ENCODE assay signal across 27 mouse cellular contexts in the genomic region with DNA sequence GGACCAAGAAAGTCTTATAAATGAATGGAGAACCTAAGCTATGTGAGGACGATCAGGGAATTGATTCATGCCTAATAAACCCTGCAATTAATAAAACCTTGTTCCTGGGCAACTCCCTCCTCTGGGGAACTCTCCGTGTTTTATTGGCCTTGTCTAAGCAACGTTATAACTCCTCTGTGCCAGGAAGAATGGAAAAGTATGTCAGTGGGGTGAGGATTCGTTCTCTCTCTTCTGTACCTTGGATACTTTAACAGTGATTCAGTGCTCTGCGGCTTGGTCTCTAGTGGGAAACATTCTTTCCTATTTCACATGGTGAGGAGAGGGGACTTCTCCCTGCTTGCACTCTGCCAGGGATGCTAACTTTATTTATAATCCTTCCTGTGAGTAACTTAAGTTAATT.
DNase-seq lines count a peak whose midpoint lies in the region; ATAC-seq and TF ChIP-seq lines count a peak whose summit lies in the region.
"Had no signal": no experiment of that assay in that cellular context is flagged by ENCODE, and none has a peak within 500 bp of the region (broad histone marks: within the 10 kb centered on the region; RNA-seq: fewer than 3 reads in every experiment).

No protein-coding gene starts in this region.

- no peaks in the 10 kb centered on the region for H3K27me3 ChIP-seq in kidney, embryonic 14.5 days (ENCODE audit: control insufficient read depth, insufficient read depth, low read length)
- H3K27me3 ChIP-seq in limb, embryonic 14.5 days (ENCODE audit: control insufficient read depth, insufficient read depth, low read length) = no peaks in the 10 kb centered on the region
- H3K27me3 ChIP-seq in limb, embryonic 10.5 days (ENCODE audit: low read depth, poor library complexity, severe bottlenecking) = no peaks in the 10 kb centered on the region
- no peaks in the 10 kb centered on the region for H3K27me3 ChIP-seq in testis, adult 2 months (ENCODE audit: control insufficient read depth, insufficient read depth, low read length)
- H3K27me3 ChIP-seq: embryonic facial prominence, embryonic 13.5 days; forebrain, embryonic 12.5 days; forebrain, embryonic 15.5 days; heart, embryonic 12.5 days; heart, embryonic 15.5 days had no signal

- H3K4me1 ChIP-seq in kidney, embryonic 14.5 days (ENCODE audit: control insufficient read depth, insufficient read depth, low read length) = no peaks in the 10 kb centered on the region
- H3K4me1 ChIP-seq in limb, embryonic 14.5 days (ENCODE audit: control insufficient read depth, insufficient read depth, low read length) = peaks cover 6% of the 10 kb centered on the region
- 0 out of 2 replicates have a peak, but pooled peaks cover 4% of the 10 kb centered on the region for H3K4me1 ChIP-seq in limb, embryonic 10.5 days
- no peaks in the 10 kb centered on the region for H3K4me1 ChIP-seq in testis, adult 2 months (ENCODE audit: control insufficient read depth, insufficient read depth, low read length)
- H3K4me1 ChIP-seq: forebrain, embryonic 12.5 days; forebrain, embryonic 15.5 days; heart, embryonic 12.5 days; heart, embryonic 15.5 days; hindbrain, embryonic 10.5 days had no signal

- no peak for TF ChIP-seq CTCF in testis, adult 2 months (IDR thresholded peaks at IDR 0.05; ENCODE audit: control insufficient read depth, insufficient read depth, insufficient replicate concordance, low read depth, low read length)

- peak; percentile 35; the same call in 1 of the 2 replicates for ATAC-seq in kidney, embryonic 14.5 days (ENCODE audit: low FRiP score, low TSS enrichment)
- ATAC-seq in limb, embryonic 14.5 days (ENCODE audit: low FRiP score, low read depth) = no peak
- ATAC-seq: activated CD4-positive, CD25-positive, alpha-beta regulatory T cell, adult 4 months; forebrain, embryonic 15.5 days had no signal

- no peak overlapping the region for H3K4me2 ChIP-seq in kidney, embryonic 14.5 days (replicated peaks; ENCODE audit: low read depth, low read length)
- no peak overlapping the region for H3K4me2 ChIP-seq in limb, embryonic 14.5 days (replicated peaks; ENCODE audit: low read depth, low read length, severe bottlenecking)
- H3K4me2 ChIP-seq: embryonic facial prominence, embryonic 13.5 days; forebrain, embryonic 12.5 days; forebrain, embryonic 15.5 days; heart, embryonic 12.5 days; heart, embryonic 15.5 days had no signal

- H3K9ac ChIP-seq in kidney, embryonic 14.5 days (ENCODE audit: low read depth, low read length) = no peak overlapping the region
- no peak overlapping the region for H3K9ac ChIP-seq in limb, embryonic 14.5 days (ENCODE audit: low read depth, low read length, severe bottlenecking)
- H3K9ac ChIP-seq: embryonic facial prominence, embryonic 13.5 days; forebrain, embryonic 12.5 days; forebrain, embryonic 15.5 days; heart, embryonic 12.5 days; heart, embryonic 15.5 days had no signal

- no peak overlapping the region for H3K27ac ChIP-seq in kidney, embryonic 14.5 days (ENCODE audit: low read depth, low read length)
- H3K27ac ChIP-seq in limb, embryonic 14.5 days (replicated peaks; ENCODE audit: low read depth, low read length) = no peak overlapping the region
- H3K27ac ChIP-seq in limb, embryonic 10.5 days = no peak overlapping the region
- H3K27ac ChIP-seq in testis, adult 2 months (ENCODE audit: control insufficient read depth, insufficient read depth, low read depth, low read length) = 0 out of 2 replicates have a peak overlapping the region, but pooled peaks have one; percentile 4
- H3K27ac ChIP-seq: embryonic facial prominence, embryonic 10.5 days; embryonic facial prominence, embryonic 13.5 days; forebrain, embryonic 12.5 days; forebrain, embryonic 15.5 days; heart, embryonic 15.5 days; hindbrain, embryonic 10.5 days had no signal

- H3K4me3 ChIP-seq in kidney, embryonic 14.5 days (ENCODE audit: low read length) = no peak overlapping the region
- no peak overlapping the region for H3K4me3 ChIP-seq in limb, embryonic 14.5 days (replicated peaks; ENCODE audit: low read length)
- no peak overlapping the region for H3K4me3 ChIP-seq in limb, embryonic 10.5 days
- H3K4me3 ChIP-seq in testis, adult 2 months (ENCODE audit: control insufficient read depth, low read depth, low read length) = no peak overlapping the region; the same call in 1 of the 2 replicates
- H3K4me3 ChIP-seq: embryonic facial prominence, embryonic 10.5 days; embryonic facial prominence, embryonic 13.5 days; erythroblast, embryonic 14.5 days; forebrain, embryonic 12.5 days; forebrain, embryonic 15.5 days; heart, embryonic 12.5 days; heart, embryonic 15.5 days; hindbrain, embryonic 10.5 days had no signal

- TF ChIP-seq POLR2A in limb, embryonic 14.5 days (IDR thresholded peaks at IDR 0.05; ENCODE audit: borderline replicate concordance, extremely low read depth, insufficient read depth, insufficient read length) = no peak
- TF ChIP-seq POLR2A in testis, adult 2 months (IDR thresholded peaks at IDR 0.05; ENCODE audit: control insufficient read depth, low read depth, low read length) = no peak

- DNase-seq in kidney, postnatal 10 days = no peak
- peak; percentile 3 for DNase-seq in limb, embryonic 14.5 days (ENCODE audit: low spot score)
- no peak for DNase-seq in limb, embryonic 10.5 days (ENCODE audit: low spot score)
- no peak for DNase-seq in testis, postnatal 10 days (ENCODE audit: low spot score)
- DNase-seq in urinary bladder, adult 2 months (ENCODE audit: low spot score) = no peak
- DNase-seq: adrenal gland, adult 8-10 months; adrenal gland, postnatal 25 days; cerebellum, adult 11-12 months; cerebellum, adult 8-10 months; cerebellum, postnatal 10 days; cerebellum, postnatal 36 days; embryo, embryonic 11 days; gastrocnemius, postnatal 25 days; heart, adult 18-20 months; heart, postnatal 10 days; heart, postnatal 36 days had no signal

- WGBS in kidney, embryonic 14.5 days = 30% methylated on average over 5 of the region's 5 CpGs
- 20% methylated on average over 5 of the region's 5 CpGs for WGBS in limb, embryonic 14.5 days
- 70% methylated on average over 5 of the region's 5 CpGs for WGBS in limb, embryonic 10.5 days

- no peaks in the 10 kb centered on the region for H3K36me3 ChIP-seq in kidney, embryonic 14.5 days (ENCODE audit: control insufficient read depth, insufficient read depth, low read length)
- no peaks in the 10 kb centered on the region for H3K36me3 ChIP-seq in limb, embryonic 14.5 days (ENCODE audit: control insufficient read depth, insufficient read depth, low read length)
- no peaks in the 10 kb centered on the region for H3K36me3 ChIP-seq in limb, embryonic 10.5 days
- H3K36me3 ChIP-seq in testis, adult 2 months (ENCODE audit: control insufficient read depth, insufficient read depth, low read length) = no peaks in the 10 kb centered on the region
- H3K36me3 ChIP-seq: embryonic facial prominence, embryonic 10.5 days; embryonic facial prominence, embryonic 13.5 days; forebrain, embryonic 12.5 days; forebrain, embryonic 15.5 days; heart, embryonic 12.5 days; heart, embryonic 15.5 days; hindbrain, embryonic 10.5 days had no signal

- no peaks in the 10 kb centered on the region for H3K9me3 ChIP-seq in kidney, embryonic 14.5 days (ENCODE audit: control insufficient read depth, low read length)
- H3K9me3 ChIP-seq in limb, embryonic 14.5 days (ENCODE audit: control insufficient read depth, low read length) = no peaks in the 10 kb centered on the region
- no peaks in the 10 kb centered on the region for H3K9me3 ChIP-seq in limb, embryonic 10.5 days (replicated peaks)
- H3K9me3 ChIP-seq: embryonic facial prominence, embryonic 10.5 days; embryonic facial prominence, embryonic 13.5 days; forebrain, embryonic 12.5 days; forebrain, embryonic 15.5 days; heart, embryonic 12.5 days; heart, embryonic 15.5 days; hindbrain, embryonic 10.5 days had no signal
